Mouse (Mus musculus) limb, embryonic 10.5 days (tissue): ENCODE data around the gene Ankrd13b. TPM values are rescaled to one million over a fixed set of nuclear protein-coding genes. Genes with fewer than 3 reads are reported as not detected.
"Not testable (repeated sequence)": the region's sequence is repeated elsewhere in the genome, so short reads cannot be mapped to it uniquely, and the experiment has no call there.

Experiments used
- DNase-seq: peaks from one replicate; pipeline ENCODE4 v3.0.0-alpha.2; 2017; ENCODE audit warnings: low spot score
- H3K27ac ChIP-seq: fragments of 300-500 bp; sonication (generic); 2 replicates; pipeline ENCODE4 v1.5.1; 2016; ENCODE audit warnings: mild to moderate bottlenecking
- H3K27me3 ChIP-seq: fragments of 300-500 bp; sonication (generic); 2 replicates; pipeline ENCODE4 v1.6.1; 2016; ENCODE audit warnings: low read depth, mild to moderate bottlenecking; ENCODE audit not compliant: poor library complexity, severe bottlenecking
- H3K36me3 ChIP-seq: fragments of 300-500 bp; sonication (generic); 2 replicates; pipeline ENCODE4 v1.6.1; 2016; ENCODE audit warnings: mild to moderate bottlenecking, moderate library complexity
- H3K4me1 ChIP-seq: fragments of 300-500 bp; sonication (generic); 2 replicates; pipeline ENCODE4 v1.6.1; 2016
- H3K4me3 ChIP-seq: fragments of 300-500 bp; sonication (generic); 2 replicates; pipeline ENCODE4 v1.5.1; 2016; ENCODE audit warnings: mild to moderate bottlenecking, moderate library complexity
- H3K9me3 ChIP-seq: fragments of 300-500 bp; sonication (generic); replicated peaks from 2 replicates; pipeline ENCODE4 v1.6.1; 2016; ENCODE audit warnings: mild to moderate bottlenecking
- WGBS: fragments of 180-500 bp; shearing (Covaris S2); methylation state at CpG from one replicate; pipeline ENCODE4 v1.1.7; 2016; 5-methylcytosine and 5-hydroxymethylcytosine counted together
- polyA plus RNA-seq: library from polyadenylated mRNA; unstranded; fragments of >200 nt; fragmentation: Nextera tagmentation; extraction: Ambion mirVana; gene quantifications from 2 replicates; pipeline ENCODE4 v1.2.1, GENCODE M21; 2016

Gene Ankrd13b
- polyA plus RNA-seq, result 12.5 and 13.4 TPM in 2 replicates

DNA sequence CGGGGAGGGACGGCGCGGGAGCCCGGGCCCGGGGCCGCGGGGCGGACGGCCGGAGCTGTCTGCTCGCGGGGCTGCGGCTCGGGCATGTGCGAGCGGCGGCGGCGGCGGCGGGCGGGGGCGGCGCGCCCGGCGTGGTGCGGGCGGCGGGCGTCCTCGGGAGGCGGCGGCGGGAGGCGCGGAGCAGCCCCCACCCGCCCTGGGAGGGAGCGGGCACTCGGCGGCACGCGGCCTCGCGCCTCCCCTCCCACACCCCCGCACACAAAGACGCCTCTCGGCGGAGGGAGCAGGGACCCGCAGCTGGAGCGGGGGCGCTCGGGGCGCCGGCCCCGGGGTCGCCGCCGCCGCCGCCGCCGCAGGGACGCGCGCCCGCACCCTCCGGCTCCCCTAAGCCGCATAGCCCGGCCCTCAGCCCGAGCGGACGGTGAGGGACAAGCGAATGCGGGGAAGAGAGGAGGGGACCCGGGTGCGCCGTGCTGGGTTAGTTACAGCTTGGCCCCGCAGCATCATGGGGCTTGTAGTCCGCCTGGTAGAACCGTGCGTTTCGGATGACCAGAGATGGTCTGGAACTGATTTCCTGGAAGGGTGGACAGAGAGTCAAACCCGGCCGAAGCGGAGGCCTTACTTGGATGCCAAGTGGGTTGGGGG lies at the start of gene Ankrd13b:
Ankrd13b (minus strand) TSS at position 88 of the 645 bp plus-strand sequence.
- Histone ChIP-seq H3K27me3 (no peaks in the 10 kb centered on the region), H3K27ac (peak within 1 kb of the TSS; percentile 96), H3K36me3 (no peaks in the 10 kb centered on the region), H3K4me3 (peak within 1 kb of the TSS; percentile 98), H3K9me3 (no peaks in the 10 kb centered on the region), H3K4me1 (peaks cover 89% of the 10 kb centered on the region)
- peak; percentile 81 for DNase-seq
- 4% methylated on average over 74 of the region's 87 CpGs for WGBS

DNA sequence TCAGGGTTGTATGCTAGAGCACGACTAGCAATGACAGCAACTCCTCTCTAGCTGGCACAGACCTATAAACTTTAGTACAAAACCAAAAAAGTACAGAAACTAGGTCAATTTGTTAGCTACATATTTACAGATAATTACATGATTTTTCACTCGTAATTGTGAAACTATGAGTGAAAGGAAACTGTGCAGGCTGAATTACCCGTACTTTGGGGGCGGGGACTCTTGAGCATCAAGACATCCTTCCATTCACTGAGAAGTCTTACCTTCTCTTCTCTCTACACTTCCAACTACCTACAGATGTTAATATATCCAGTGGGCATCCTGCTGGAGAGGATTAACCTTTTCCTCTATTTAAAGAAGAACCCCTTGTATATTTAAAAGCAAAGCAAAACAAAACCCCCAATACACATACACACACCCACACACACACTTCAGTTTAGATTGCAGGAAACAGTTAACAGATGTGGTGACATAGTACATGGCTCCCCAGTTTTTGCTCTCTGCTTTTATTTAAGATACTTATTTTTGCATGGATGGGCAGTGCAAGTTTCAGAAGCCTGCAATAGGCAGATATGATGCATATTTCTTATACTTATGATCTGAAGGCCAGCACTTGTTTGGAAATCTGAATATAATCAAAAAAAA lies 42.8 kb upstream of the Ankrd13b start:
- Histone ChIP-seq H3K4me3 (no peak overlapping the region), H3K27me3 (no peaks in the 10 kb centered on the region), H3K27ac (no peak overlapping the region), H3K4me1 (no peaks in the 10 kb centered on the region), H3K9me3 (no peaks in the 10 kb centered on the region), H3K36me3 (peaks cover 35% of the 10 kb centered on the region)
- no peak for DNase-seq
- WGBS, result 90% methylated on average over 4 of the region's 4 CpGs

DNA sequence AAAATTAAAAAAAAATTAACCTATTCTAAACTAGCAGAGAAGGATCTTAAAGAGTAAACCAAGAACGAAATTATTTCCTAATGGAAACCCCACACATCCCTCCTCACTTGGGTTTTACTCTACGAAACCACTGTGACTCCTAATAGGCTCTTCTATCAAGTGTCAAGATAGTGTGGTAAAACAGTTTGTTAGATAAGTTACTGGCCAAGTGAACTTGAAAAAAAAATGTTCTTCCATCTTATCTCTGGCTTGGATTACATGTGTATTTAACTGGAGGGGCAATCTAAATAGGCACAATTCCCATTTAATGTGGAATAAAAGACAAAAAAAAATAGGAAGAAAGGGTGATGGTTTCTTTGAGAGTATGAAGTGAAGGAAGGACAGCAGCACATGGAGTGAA lies 41.4 kb upstream of the Ankrd13b start:
- Histone ChIP-seq H3K36me3 (peaks cover 21% of the 10 kb centered on the region), H3K4me1 (no peaks in the 10 kb centered on the region), H3K9me3 (no peaks in the 10 kb centered on the region), H3K4me3 (no peak overlapping the region), H3K27ac (no peak overlapping the region), H3K27me3 (no peaks in the 10 kb centered on the region)
- no peak for DNase-seq
- 94% methylated on average over 2 of the region's 2 CpGs for WGBS

DNA sequence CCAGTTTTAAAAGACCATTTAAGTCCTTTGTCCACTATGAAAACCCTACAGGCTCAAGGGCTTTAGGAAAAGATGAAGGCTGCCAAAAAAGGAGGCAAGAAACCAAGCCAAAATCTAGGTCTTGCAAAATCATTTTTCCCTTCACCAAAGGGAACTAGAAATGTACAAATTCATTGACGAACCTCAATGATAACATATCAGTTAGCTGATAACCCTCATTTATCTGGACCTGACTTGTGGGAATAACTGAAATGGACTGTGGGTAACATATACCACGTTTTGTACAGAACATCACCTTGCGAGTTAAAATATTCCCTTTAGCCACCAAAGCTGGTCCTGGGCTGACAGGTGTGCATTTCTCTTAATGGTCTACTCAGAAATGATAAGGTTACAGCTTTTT lies 40.2 kb upstream of the Ankrd13b start:
- Histone ChIP-seq H3K36me3 (peaks cover 14% of the 10 kb centered on the region), H3K27me3 (no peaks in the 10 kb centered on the region), H3K4me3 (no peak overlapping the region), H3K27ac (no peak overlapping the region), H3K9me3 (no peaks in the 10 kb centered on the region), H3K4me1 (no peaks in the 10 kb centered on the region)
- DNase-seq, result no peak
- 90% methylated on average over 3 of the region's 3 CpGs for WGBS

DNA sequence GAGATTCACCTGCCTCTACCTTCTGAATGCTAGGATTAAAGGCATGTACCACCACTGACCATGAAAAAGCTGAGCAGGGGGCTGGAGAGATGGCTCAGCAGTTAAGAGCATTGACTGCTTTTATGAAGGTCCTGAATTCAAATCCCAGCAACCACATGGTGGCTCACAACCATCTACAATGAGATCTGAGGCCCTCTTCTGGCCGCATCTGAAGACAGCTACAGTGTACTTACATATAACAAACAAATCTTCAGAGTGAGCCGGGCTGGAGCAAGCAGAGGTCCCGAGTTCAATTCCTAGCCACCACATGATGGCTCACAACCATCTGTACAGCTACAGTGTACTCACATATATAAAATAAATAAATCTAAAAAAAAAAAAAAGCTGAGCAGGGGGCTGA lies 38.9 kb upstream of the Ankrd13b start:
- H3K4me1 ChIP-seq, H3K9me3 ChIP-seq, H3K27ac ChIP-seq, H3K4me3 ChIP-seq, H3K27me3 ChIP-seq, DNase-seq: not testable (repeated sequence)
- WGBS, result 86% methylated on average over 3 of the region's 3 CpGs
- peaks cover 10% of the 10 kb centered on the region; the same call in 1 of the 2 replicates for H3K36me3 ChIP-seq

DNA sequence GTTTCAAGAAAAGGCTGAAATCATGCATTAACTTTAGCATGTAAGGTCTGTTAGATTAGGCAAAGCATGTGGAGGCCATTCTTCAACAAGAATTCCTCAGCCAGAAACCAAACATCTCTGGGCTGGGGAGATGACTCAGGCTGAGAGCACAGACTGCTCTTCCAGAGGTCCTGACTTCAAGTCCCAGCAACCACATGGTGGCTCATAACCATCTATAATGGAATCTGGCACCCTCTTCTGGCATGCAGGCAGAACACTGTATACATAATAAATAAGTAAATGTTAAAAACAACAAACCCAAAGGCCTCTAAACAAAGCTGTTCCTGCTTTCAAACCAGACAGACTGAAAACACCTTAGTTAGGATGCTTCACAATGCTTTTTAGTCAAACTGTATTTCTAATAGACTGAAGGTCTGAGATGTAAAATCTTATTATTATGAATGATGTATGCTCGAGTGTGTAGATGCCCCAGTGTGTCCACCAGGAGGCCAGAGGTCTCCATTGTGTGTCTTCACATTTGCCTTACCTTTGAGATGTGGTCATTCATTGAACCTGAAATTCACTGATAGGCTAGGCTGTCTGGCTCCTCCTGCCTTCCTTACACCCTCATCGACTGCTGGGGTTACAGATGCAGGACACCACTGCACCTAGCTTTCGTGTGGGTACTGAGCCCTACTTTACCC lies 36.5 kb upstream of the Ankrd13b start:
- WGBS, result 81% methylated on average over 3 of the region's 3 CpGs
- H3K4me1 ChIP-seq, result no peaks in the 10 kb centered on the region
- H3K27ac ChIP-seq, result no peak overlapping the region

DNA sequence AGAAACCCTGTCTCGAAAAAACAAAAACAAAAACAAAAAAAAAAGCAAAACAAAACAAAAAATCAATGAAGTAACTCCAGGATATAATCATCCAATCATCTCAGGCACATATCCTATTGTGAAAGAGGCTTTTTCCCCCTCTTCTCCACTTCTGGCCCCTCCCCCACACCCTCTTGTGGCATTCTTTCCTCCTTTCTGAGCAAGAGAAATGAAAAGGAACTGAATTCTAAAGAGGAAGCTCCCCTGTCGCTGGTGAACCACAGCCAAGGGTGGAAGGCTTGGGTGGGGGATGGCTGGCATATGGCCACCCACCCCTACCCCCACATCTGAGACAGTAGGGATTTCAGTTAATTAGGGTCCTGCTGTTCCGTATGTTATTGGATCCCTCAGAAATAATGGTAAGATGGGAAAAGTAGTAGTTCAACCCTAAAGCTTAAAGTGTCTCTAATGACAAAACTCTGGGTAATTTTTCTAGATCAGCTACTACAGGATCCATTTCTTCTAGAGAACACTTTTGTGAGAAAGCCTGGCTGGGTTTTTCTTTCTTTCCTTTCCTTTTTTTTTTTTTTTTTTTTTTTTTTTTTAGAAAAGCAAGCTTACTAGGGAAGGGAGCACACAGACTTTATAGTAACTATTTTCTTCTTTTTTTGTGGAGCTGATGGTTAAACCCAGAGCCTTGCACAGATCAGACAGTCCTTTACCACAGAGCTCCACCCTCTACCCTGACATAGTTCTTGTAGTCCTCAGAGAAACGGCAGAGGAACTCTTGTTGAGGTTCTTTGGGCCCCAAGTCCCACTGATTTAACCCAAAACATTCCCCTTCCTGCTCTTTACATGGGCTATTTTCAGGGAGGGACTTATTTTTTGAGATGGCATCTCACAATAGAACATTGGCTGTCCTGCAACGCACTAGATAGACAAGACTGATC lies 31.4 kb upstream of the Ankrd13b start:
- Histone ChIP-seq H3K27me3 (peaks cover 31% of the 10 kb centered on the region), H3K4me1 (peaks cover 8% of the 10 kb centered on the region), H3K36me3 (no peaks in the 10 kb centered on the region), H3K4me3 (no peak overlapping the region), H3K9me3 (no peaks in the 10 kb centered on the region), H3K27ac (no peak overlapping the region)
- 58% methylated on average over 5 of the region's 5 CpGs for WGBS
- DNase-seq, result no peak

More for the DNA sequence above, 36.5 kb upstream of the Ankrd13b start:
- Histone ChIP-seq H3K4me3 (no peak overlapping the region), H3K9me3 (no peaks in the 10 kb centered on the region), H3K27me3 (no peaks in the 10 kb centered on the region), H3K36me3 (peaks cover 4% of the 10 kb centered on the region; the same call in 1 of the 2 replicates)
- DNase-seq, result no peak

DNA sequence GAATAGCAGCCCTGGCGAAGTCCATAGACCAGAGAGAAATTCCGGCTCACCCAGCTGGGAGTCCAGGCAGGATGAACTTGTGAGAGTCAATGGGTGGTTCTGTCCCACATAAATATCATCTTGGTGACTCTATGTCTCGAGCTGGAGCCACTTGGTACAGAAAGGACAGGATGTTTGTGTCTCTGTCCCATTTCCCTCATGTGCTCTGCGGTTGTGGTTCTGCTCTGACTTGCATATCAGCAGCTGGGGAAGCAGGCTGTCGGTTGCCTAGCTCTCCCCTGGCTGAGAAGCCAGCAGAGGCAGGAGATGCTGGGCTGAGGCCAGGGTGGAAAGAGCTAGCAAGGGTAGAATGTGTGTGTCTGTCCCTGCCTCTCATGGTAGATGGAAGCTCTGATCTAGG lies 29.6 kb upstream of the Ankrd13b start, which contains the start of gene Gm10392:
Gm10392 (minus strand) TSS at position 156 of the 400 bp plus-strand sequence.
- no peak for DNase-seq
- Histone ChIP-seq H3K4me1 (peaks cover 26% of the 10 kb centered on the region), H3K27ac (no peak within 1 kb of the TSS), H3K4me3 (no peak within 1 kb of the TSS), H3K27me3 (peaks cover 49% of the 10 kb centered on the region), H3K36me3 (no peaks in the 10 kb centered on the region), H3K9me3 (no peaks in the 10 kb centered on the region)
- 70% methylated on average over 5 of the region's 5 CpGs for WGBS

DNA sequence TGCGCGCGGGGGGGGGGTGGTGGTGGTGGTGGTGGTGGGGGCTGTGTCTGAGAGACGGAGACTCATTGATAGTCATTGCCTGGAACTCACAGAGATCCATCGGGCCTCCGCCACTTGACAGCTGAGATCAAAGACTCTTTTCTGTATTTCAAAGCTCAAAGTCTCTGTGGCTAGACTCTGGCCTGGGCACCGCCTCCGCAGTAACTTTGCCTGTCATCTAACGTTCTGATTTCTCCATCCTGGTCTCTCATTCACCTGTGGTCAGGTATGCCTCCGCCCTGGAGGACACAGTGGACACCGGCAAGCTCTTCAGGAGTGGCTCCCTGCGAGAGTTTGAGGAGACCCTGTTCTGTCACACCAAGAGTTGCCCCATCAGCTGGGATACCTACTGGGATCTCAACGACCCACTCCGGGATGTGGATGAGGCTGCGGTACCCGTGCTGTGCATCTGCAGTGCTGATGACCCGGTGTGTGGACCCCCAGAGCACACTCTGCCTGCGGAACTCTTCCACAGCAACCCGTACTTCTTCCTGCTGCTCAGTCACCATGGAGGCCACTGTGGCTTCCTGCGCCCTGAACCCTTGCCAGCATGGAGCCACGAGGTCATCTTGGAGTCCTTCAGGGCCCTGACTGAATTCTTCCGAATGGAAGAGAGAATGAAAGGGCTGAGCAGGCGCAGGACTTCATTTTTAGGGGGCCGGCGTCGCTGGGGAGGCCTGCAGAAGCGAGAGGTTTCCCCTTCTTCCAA lies 28.7 kb upstream of the Ankrd13b start:
- H3K4me1 ChIP-seq, result peaks cover 31% of the 10 kb centered on the region
- 81% methylated on average over 27 of the region's 27 CpGs for WGBS
- no peaks in the 10 kb centered on the region for H3K9me3 ChIP-seq
- H3K27me3 ChIP-seq, result peaks cover 52% of the 10 kb centered on the region
- H3K27ac ChIP-seq, result no peak overlapping the region
- H3K36me3 ChIP-seq, result no peaks in the 10 kb centered on the region
- no peak overlapping the region for H3K4me3 ChIP-seq
- DNase-seq, result no peak

DNA sequence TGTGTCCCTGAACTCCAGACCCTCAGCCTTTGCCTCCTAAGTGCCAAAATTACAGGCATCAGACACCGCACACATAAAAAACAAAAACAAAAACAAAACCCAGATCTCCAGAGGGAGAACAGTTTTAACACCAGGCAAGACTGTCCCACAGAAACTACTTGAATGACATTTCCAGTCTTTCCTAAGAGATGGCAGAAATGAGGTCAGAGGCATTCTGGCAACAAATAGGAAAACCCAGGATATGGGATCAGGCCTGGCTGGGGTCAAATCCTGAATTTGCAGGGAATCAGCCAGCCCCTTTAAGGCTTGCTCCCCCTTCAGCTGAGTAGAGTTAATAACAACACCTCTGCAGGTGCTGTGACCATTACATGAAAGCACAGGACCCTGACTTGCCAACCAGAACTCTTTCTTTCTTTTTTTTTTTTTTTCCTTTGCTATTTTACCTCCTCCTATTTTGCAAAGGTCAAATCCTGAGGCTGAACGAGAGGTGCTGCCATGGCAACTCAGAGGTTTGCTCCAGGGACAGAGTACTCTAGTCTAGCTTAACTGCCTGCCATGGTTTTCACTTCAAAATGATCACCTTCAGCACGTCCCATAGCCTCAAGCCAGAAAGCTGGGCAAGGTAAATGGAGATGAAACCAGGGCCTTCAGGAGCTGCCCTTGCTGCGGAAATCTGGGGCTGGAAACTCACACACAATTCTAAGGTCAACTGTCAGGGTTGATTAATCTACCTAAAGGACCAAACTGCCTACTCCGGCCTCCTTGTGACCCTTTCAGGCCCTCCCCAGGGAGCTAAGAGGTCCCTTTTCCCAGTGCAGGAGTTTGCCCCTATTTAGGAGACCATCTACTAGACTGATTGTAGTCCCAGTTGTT lies 27.3 kb upstream of the Ankrd13b start:
- WGBS, result 42% methylated on average over 5 of the region's 5 CpGs
- no peak for DNase-seq
- Histone ChIP-seq H3K9me3 (no peaks in the 10 kb centered on the region), H3K36me3 (no peaks in the 10 kb centered on the region), H3K4me1 (peaks cover 40% of the 10 kb centered on the region), H3K27ac (no peak overlapping the region), H3K27me3 (peaks cover 52% of the 10 kb centered on the region), H3K4me3 (no peak overlapping the region; the same call in 1 of the 2 replicates)
